Mouse (Mus musculus): ENCODE data around the gene Ppp1r14c.

- TF ChIP-seq CTCF (conservative IDR thresholded peaks at IDR 0.05; ENCODE audit: low read length): no peak
- TF ChIP-seq POU5F1 (IDR thresholded peaks at IDR 0.05; ENCODE audit: borderline replicate concordance, low read length): no peak
- TF ChIP-seq NANOG (IDR thresholded peaks at IDR 0.05; ENCODE audit: borderline replicate concordance, low read length): no peak
These were observed 28.9 kb downstream of the Ppp1r14c start for GRCm38 (mm10) chr10:3394671-3395288.
